Mouse (Mus musculus) spleen, embryonic (tissue): ENCODE results near the gene Thap8.
"Not testable (repeated sequence)": the region's sequence is repeated elsewhere in the genome, so short reads cannot be mapped to it uniquely, and the experiment has no call there.

ENCODE experiments used
- CTCF ChIA-PET: fragments of 350-600 bp; sonication (Branson Sonifier 250); formaldehyde crosslinking; loops from one replicate; lab custom pipeline; 2022; lab: Charles Lee

Thap8 gene

DNA sequence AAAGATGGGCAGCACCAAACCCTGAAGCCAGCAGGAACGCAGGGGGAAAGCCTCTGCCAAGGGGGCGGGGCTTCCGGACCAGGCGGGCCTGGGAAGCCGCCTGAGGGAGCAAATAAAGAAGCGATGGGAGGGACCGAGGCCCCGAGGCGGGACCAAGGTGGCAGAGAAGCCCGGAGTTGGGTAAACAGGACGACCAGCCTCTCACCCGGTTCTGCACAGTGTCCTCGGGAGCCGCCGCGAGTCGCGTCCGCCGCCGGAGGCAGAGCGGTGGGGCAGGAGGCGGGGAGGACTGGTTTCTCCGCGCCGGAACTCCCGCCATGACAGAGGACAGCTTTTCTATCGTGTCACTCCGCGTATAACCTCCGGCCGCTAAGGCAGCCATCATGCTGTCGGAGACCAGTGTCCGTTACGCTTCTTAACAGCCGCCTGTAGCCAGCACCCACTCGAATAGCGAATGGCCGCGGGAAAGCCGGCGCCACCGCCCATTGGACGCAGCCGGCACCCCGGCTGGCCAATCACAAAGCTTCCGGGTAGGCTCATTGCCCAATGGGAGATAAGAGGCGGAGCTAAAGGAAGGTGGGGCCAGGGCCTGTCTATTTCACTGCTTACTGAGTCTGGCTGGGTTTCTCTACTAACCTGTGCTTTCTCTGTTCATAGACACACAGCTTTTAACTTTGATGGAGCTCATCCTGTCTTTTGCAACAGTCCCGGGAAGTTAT lies at the start of gene Thap8, which contains the start of gene Wdr62:
TSS of gene Thap8 (plus strand) at position 144 of the 719 bp plus-strand sequence.
TSS of gene Wdr62 (minus strand) at position 469 of the 719 bp plus-strand sequence.
- CTCF ChIA-PET, result no interaction called here

DNA sequence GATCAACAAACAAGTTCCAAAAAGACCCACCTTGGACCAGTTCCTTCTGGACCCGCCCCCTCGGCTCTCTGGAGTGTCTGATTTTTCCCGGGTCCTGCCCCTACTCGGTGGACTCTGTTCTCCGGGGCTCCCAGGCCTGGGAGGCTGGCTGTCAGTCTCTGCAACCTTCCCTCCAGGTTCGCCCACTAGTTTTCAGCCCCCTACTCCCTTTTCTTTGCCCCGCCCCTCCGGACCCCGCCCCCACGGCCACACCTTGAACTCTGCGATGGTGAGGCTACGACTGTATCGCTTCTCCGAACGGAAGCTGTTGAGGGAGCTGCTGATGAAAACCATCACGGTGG lies 48.6 kb upstream of the Thap8 start:
- CTCF ChIA-PET, result interaction anchor here (1.7 kb wide), 1 partner anchor 14 kb away, joined by 4 read pairs; no protein-coding TSS in a partner anchor

GRCm38 (mm10) chr7:30231669-30232454 lies 48.0 kb upstream of the Thap8 start, which contains the start of the genes Polr2i and Tbcb:
TSS of gene Polr2i (plus strand) at chr7:30231948.
TSS of gene Tbcb (minus strand) at chr7:30232272.
- CTCF ChIA-PET, result interaction anchor here (0.6 to 1.7 kb wide), 2 partner anchors 15 to 132 kb away, joined by 4 to 5 read pairs; no protein-coding TSS in a partner anchor

DNA sequence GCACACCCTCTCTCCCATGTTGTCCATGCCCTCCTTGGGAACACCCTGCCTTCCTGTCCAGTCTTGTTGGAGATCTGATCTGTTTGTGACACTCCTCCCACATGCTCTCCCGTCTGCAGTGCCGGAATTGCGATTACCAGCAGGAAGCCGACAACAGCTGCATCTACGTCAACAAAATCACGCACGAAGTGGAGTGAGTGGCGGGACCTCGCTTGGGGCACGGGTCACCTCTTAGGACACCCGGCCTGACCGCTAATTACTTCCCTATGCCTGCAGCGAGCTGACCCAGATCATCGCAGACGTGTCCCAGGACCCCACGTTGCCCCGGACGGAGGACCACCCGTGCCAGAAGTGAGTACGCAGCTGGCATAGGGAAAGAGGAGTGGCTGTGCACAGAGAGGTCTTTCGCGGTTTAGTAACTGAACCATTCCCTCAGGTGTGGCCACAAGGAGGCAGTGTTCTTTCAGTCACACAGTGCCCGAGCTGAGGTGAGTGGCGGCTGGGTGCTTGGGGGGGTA lies 47.2 kb upstream of the Thap8 start:
- CTCF ChIA-PET, result no interaction called here

GRCm38 (mm10) chr7:30233387-30233786 lies 46.5 kb upstream of the Thap8 start:
- CTCF ChIA-PET, result no interaction called here

- CTCF ChIA-PET, result no interaction called here
Measured at GRCm38 (mm10) chr7:30234276-30234858, 45.5 kb upstream of the Thap8 start.

DNA sequence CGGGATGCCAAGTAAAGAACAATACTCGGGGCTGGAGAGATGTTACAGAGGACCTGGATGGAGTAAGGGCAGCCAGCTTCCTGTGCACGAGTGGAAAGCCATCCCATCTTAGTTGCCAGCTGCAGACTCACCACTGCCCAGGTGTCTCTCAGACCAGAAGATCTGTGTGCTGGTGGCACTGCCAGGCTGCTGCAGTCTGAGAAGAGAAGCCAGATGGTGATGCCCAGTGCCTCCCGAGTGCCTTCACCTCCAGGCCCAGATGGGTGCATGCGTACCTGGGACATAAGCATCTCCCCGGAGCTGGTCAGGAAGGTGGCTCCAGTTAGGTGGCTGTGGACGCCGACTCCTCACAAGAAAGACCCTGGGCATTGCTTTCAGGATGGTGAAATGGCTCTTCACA lies 44.8 kb upstream of the Thap8 start:
- CTCF ChIA-PET, result no interaction called here

GRCm38 (mm10) chr7:30235625-30236024 lies 44.3 kb upstream of the Thap8 start, which contains the start of gene Ovol3:
TSS of gene Ovol3 (minus strand) at chr7:30235725.
- CTCF ChIA-PET, result no interaction called here

DNA sequence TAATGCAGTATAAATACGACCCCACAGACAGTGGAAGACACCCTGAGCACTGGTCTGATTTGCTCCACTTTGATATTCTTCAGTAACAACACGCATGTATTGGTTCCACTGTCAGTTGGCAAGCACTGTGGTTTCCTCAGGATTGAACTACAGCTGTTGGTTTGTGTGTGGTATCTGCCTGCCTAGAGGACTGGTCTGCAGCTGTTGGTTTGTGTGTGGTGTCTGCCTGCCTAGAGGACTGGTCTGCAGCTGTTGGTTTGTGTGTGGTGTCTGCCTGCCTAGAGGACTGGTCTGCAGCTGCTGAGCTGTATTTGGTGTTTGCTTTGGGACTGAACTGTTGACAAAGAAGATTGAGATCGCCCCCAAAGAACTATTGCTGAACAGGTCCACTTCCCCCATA lies 42.5 kb upstream of the Thap8 start:
- CTCF ChIA-PET, result not testable (repeated sequence)

DNA sequence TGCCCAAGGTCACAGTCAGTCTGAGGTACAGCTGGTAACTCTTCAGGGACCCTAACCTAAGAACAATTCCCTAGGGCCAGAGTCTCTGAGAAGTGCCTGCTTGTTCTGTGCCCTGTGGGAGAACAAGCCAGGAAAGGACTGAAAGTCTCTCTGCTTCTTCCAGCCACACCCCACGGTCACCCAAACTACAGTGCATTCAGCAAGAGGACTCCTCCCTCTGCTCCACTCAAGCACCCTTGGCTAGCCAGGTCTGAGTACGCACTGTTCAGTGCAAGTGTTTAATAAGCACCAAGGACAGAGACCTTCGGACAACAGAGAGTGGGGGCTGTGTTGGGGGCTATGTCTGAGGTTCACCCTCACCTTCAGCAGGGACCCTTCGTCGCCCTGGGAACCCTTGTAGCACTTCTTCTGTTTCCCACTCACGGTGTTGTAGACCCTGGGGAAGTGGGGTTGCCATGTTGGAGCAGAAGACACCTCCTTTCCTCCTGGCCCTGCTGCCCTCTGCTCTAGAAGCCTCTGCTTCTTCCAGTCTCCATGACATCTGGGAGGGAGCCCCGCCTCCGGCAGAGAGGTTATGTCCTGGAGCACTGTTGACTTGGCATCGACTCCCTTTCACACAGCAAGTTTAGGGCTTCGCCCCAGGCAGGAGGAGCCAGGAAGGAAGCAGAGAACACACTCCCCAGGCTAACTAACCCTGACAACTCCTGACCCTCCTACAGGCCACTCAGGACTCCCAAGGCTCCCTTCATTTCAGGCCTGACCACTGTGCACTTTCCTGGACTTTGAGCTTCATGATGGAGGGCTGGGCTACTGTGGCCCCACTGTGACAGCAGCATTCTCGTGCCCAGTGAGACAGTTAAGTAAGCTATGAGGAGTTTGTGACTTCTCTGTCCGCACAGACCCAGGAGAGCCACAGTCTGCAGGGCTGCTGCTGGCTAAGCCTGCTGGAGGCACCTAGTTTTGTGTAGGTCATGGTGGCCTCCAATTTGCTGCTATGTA lies 27.6 kb upstream of the Thap8 start:
- CTCF ChIA-PET, result no interaction called here

DNA sequence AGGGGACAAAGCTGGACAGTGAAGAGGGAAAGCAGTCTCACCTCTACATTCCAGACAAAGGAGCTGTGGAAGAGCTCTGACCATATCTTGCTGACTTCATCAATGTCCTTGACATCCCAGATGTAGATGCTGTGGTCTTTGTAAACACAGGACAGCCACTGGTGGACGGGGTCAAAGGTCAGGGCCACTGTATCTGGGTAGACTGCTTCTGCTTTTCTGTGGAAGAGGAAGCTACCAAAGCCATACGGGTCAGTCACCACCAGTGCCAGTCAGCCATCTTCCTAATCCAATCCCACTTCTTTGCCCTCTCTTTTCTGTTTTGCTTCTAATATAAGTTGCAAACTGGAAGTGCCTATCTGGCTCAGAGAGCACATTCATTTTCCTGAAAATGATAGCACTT lies 14.9 kb upstream of the Thap8 start:
- CTCF ChIA-PET, result no interaction called here

- CTCF ChIA-PET, result no interaction called here
Measured at GRCm38 (mm10) chr7:30265531-30265930, 14.4 kb upstream of the Thap8 start.

DNA sequence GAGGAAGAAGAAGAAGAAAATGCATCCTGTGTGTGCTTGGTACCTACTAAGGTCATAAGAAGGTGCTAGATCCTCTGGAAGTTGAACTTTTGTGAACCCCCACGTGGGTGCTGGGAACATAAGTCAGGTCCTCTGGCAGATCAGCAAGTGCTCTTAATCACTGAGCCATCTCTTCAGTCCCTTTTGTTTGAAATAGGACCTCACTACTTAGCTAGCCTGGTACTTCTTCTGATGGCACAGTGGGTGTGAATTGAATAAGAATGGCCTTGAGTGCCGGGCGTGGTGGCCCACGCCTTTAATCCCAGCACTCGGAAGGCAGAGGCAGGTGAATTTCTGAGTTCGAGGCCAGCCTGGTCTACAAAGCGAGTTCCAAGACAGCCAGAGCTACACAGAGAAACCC lies 14.0 kb upstream of the Thap8 start:
- CTCF ChIA-PET, result no interaction called here

DNA sequence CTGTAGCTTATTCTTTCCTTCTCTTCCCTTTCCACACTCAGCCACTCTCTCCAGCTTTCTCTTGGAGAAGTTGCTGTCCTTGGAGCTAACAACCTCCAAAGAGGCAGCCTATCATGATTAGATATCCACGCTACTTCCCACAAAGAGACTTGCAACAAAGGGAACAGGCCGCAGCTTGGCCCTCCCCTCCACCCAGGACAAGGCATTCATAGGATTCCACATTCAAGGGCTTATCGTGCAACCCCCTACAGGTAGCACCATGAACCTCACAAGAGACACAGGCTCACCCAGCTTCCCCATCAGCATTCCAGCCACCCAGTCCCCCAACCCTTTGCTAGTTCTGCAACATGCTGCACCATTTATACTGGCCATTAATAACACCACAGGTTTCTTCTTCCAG lies 13.1 kb upstream of the Thap8 start:
- CTCF ChIA-PET, result no interaction called here

GRCm38 (mm10) chr7:30269641-30270040 lies 10.3 kb upstream of the Thap8 start:
- CTCF ChIA-PET, result interaction anchor here (0.6 kb wide), 1 partner anchor 374 kb away, joined by 3 read pairs; no protein-coding TSS in a partner anchor

- CTCF ChIA-PET, result no interaction called here
Measured at GRCm38 (mm10) chr7:30274383-30274782, 5.5 kb upstream of the Thap8 start.

- CTCF ChIA-PET, result no interaction called here
Measured at GRCm38 (mm10) chr7:30278911-30279310, 983 bp upstream of the Thap8 start.

- CTCF ChIA-PET, result no interaction called here
Measured at GRCm38 (mm10) chr7:30279536-30279935, 358 bp upstream of the Thap8 start.

- CTCF ChIA-PET, result interaction anchor here (0.6 kb wide), 1 partner anchor 94 kb away, joined by 3 read pairs; no protein-coding TSS in a partner anchor
Measured at GRCm38 (mm10) chr7:30280670-30281138, 810 bp downstream of the Thap8 start.

GRCm38 (mm10) chr7:30281522-30281921 lies 1.6 kb downstream of the Thap8 start:
- CTCF ChIA-PET, result interaction anchor here (0.6 to 1.1 kb wide), 5 partner anchors 18 to 95 kb away, joined by 3 to 7 read pairs (median 3); no protein-coding TSS in a partner anchor
